Mouse (Mus musculus) lung, adult 2 months (tissue): ENCODE data around the gene Gm10277.

Experiments
- CTCF ChIP-seq: fragments of 200-500 bp; IDR thresholded peaks from 2 replicates; pipeline ENCODE4 v1.5.1; 2011; ENCODE audit warnings: mild to moderate bottlenecking, low read length, control low read depth; ENCODE audit not compliant: insufficient read depth
- POLR2A ChIP-seq: fragments of 200-500 bp; IDR thresholded peaks from 2 replicates; pipeline ENCODE4 v1.6.1; 2011; ENCODE audit warnings: low read depth, mild to moderate bottlenecking, control low read depth, low read length, borderline replicate concordance; ENCODE audit errors: extremely low read depth

- TF ChIP-seq POLR2A (no peak), CTCF (no peak)
Observed at GRCm38 (mm10) chr11:77746652-77747051, 40.9 kb downstream of the Gm10277 start.
